Mouse (Mus musculus) adrenal gland, postnatal 14 days (tissue): ENCODE measurements at regions not wholly inside any gene's neighbourhood (a gene's known extent, or its start where the extent isn't known, plus 50 kb on each side); places are given as distances from the start of the nearest gene placed in this dataset.

Experiments used
- DNase-seq: peaks from one replicate; pipeline ENCODE4 v3.0.0; 2021; ENCODE audit warnings: mixed read lengths

- DNase-seq: no peak
These were observed 106.0 kb upstream of the Sh3bp4 start for GRCm38 (mm10) chr1:88964045-88964747.

- DNase-seq: peak; percentile 15
These were observed 103.8 kb upstream of the Sh3bp4 start for GRCm38 (mm10) chr1:88966416-88966815.

- DNase-seq: no peak
These were observed 102.1 kb upstream of the Sh3bp4 start for GRCm38 (mm10) chr1:88968142-88968541.

- DNase-seq: no peak
These were observed 101.2 kb upstream of the Sh3bp4 start for GRCm38 (mm10) chr1:88969016-88969415.

GRCm38 (mm10) chr1:88969630-88970029 is 100.6 kb upstream of the Sh3bp4 start:
- DNase-seq: no peak

- no peak for DNase-seq
These were observed 94.1 kb upstream of the Sh3bp4 start for GRCm38 (mm10) chr1:88976101-88976500.

GRCm38 (mm10) chr1:88988011-88988695 is 82.1 kb upstream of the Sh3bp4 start:
- DNase-seq: no peak

GRCm38 (mm10) chr1:88994588-88995331 is 75.5 kb upstream of the Sh3bp4 start:
- DNase-seq: no peak

- no peak for DNase-seq
These were observed 74.3 kb upstream of the Sh3bp4 start for GRCm38 (mm10) chr1:88995945-88996344.

- DNase-seq: no peak
These were observed 73.6 kb upstream of the Sh3bp4 start for GRCm38 (mm10) chr1:88996657-88997056.

- no peak for DNase-seq
These were observed 72.4 kb upstream of the Sh3bp4 start for GRCm38 (mm10) chr1:88997847-88998246.

GRCm38 (mm10) chr1:89002326-89002725 is 67.9 kb upstream of the Sh3bp4 start:
- DNase-seq: no peak

GRCm38 (mm10) chr1:89003752-89004151 is 66.5 kb upstream of the Sh3bp4 start:
- DNase-seq: no peak

GRCm38 (mm10) chr1:89007476-89007875 is 62.7 kb upstream of the Sh3bp4 start:
- DNase-seq: no peak

GRCm38 (mm10) chr1:89010170-89010569 is 60.0 kb upstream of the Sh3bp4 start:
- no peak for DNase-seq

GRCm38 (mm10) chr1:89011454-89011853 is 58.8 kb upstream of the Sh3bp4 start:
- DNase-seq: no peak

- DNase-seq: no peak
These were observed 54.8 kb upstream of the Sh3bp4 start for GRCm38 (mm10) chr1:89015385-89015784.

- DNase-seq: no peak
These were observed 54.4 kb upstream of the Sh3bp4 start for GRCm38 (mm10) chr1:89015845-89016244.

GRCm38 (mm10) chr1:89019778-89020373 is 50.3 kb upstream of the Sh3bp4 start:
- no peak for DNase-seq
